Mouse (Mus musculus) myocyte (in vitro differentiated cells): ENCODE data around the gene Ntrk3. TPM values are rescaled to one million over a fixed set of nuclear protein-coding genes. Genes with fewer than 3 reads are reported as not detected.

Experiments
- H3K27me3 ChIP-seq: one replicate; pipeline ENCODE4 v1.6.1; 2011; ENCODE audit not compliant: control insufficient read depth, insufficient read depth, insufficient read length
- H3K36me3 ChIP-seq: one replicate; pipeline ENCODE4 v1.6.1; 2011; ENCODE audit not compliant: control insufficient read depth, insufficient read depth
- H3K4me2 ChIP-seq: one replicate; pipeline ENCODE4 v1.6.1; 2011; ENCODE audit warnings: low read depth, control low read depth
- H3K4me3 ChIP-seq: one replicate; pipeline ENCODE4 v1.5.1; 2011; ENCODE audit warnings: mild to moderate bottlenecking, control low read depth, moderate library complexity
- H3K79me2 ChIP-seq: one replicate; pipeline ENCODE4 v1.6.1; 2011; ENCODE audit not compliant: control insufficient read depth, insufficient read depth
- H3ac ChIP-seq: one replicate; pipeline ENCODE4 v1.6.1; 2011; ENCODE audit not compliant: control insufficient read depth, insufficient read length
- CEBPB ChIP-seq: IDR thresholded peaks from 2 replicates; pipeline ENCODE4 v1.6.1; 2011; ENCODE audit warnings: mild to moderate bottlenecking, moderate library complexity; ENCODE audit not compliant: poor library complexity, insufficient read depth, severe bottlenecking
- E2F4 ChIP-seq: IDR thresholded peaks from one replicate; pipeline ENCODE4 v1.6.1; 2011; ENCODE audit warnings: mild to moderate bottlenecking, control low read depth, moderate library complexity; ENCODE audit not compliant: insufficient read depth
- MAX ChIP-seq: IDR thresholded peaks from one replicate; pipeline ENCODE4 v1.6.1; 2011; ENCODE audit warnings: low read depth, mild to moderate bottlenecking, control low read depth
- MYOD1 ChIP-seq, 3 experiments: IDR thresholded peaks; one replicate each; pipeline ENCODE4 v1.6.1; 2011; ENCODE audit warnings: control low read depth in 2 of 3, low read depth in 2 of 3, mild to moderate bottlenecking in 2 of 3, moderate library complexity in 1 of 3; ENCODE audit not compliant: insufficient read length in 2 of 3, control insufficient read depth in 1 of 3
- MYOG ChIP-seq, 3 experiments: IDR thresholded peaks; one replicate each; pipeline ENCODE4 v1.6.1; 2011; ENCODE audit warnings: control low read depth in 2 of 3, low read depth in 2 of 3, mild to moderate bottlenecking in 2 of 3; ENCODE audit not compliant: insufficient read length in 2 of 3, control insufficient read depth in 1 of 3, insufficient read depth in 1 of 3
- POLR2A ChIP-seq: IDR thresholded peaks from one replicate; pipeline ENCODE4 v1.6.1; 2011; ENCODE audit warnings: low read depth, mild to moderate bottlenecking, control low read depth, moderate library complexity; ENCODE audit not compliant: insufficient read length
- POLR2AphosphoS2 ChIP-seq: IDR thresholded peaks from one replicate; pipeline ENCODE4 v1.6.1; 2011; ENCODE audit warnings: low read depth, control low read depth; ENCODE audit not compliant: insufficient read length
- REST ChIP-seq: IDR thresholded peaks from one replicate; pipeline ENCODE4 v1.6.1; 2011; ENCODE audit warnings: mild to moderate bottlenecking, control low read depth, moderate library complexity; ENCODE audit not compliant: insufficient read depth, insufficient read length
- SRF ChIP-seq: IDR thresholded peaks from one replicate; pipeline ENCODE4 v1.6.1; 2011; ENCODE audit warnings: low read depth; ENCODE audit not compliant: control insufficient read depth, insufficient read length
- TCF12 ChIP-seq: IDR thresholded peaks from one replicate; pipeline ENCODE4 v1.6.1; 2011; ENCODE audit warnings: mild to moderate bottlenecking, control low read depth; ENCODE audit not compliant: poor library complexity, insufficient read depth, severe bottlenecking
- TCF3 ChIP-seq: IDR thresholded peaks from one replicate; pipeline ENCODE4 v1.6.1; 2011; ENCODE audit warnings: low read depth, control low read depth; ENCODE audit not compliant: insufficient read length
- USF1 ChIP-seq: IDR thresholded peaks from one replicate; pipeline ENCODE4 v1.6.1; 2011; ENCODE audit warnings: low read depth, mild to moderate bottlenecking, control low read depth, moderate library complexity
- polyA plus RNA-seq: library from polyadenylated mRNA; unstranded; fragments of >200 nt; fragmentation: generic; extraction: Trizol; gene quantifications from one replicate; pipeline ENCODE4 v1.2.1, GENCODE M21; 2012; ENCODE audit warnings: missing spikeins

Ntrk3 gene
- polyA plus RNA-seq, 1 experiment: 0.17 TPM

DNA sequence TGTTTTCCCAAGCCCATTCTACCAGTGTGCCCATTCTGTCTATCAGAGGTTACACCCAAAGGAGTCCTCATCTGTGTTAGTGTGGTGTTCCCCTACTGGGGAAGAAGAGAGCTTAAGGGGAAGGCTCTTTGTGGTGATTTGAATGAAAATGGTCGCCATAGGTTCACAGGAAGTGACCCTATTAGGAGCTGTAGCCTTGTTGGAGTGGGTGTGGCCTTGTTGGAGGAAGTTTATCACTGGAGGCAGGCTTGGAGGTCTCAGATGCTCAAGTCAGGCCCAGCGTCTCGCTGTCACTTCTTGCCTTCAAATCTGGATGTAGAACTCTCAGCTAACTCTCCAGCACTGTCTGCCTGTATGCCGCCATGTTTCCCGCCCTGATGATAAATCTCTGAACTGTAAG is 33.1 kb upstream of the Ntrk3 start:
- peaks cover 10% of the 10 kb centered on the region for H3K36me3 ChIP-seq
- no peak for TF ChIP-seq MAX
- no peak for TF ChIP-seq USF1
- no peak for TF ChIP-seq MYOG (IDR thresholded peaks at IDR 0.05; ENCODE audit: control insufficient read depth in 1 of 3, insufficient read depth in 1 of 3, insufficient read length in 2 of 3, low read depth in 2 of 3)
- TF ChIP-seq SRF: no peak
- TF ChIP-seq TCF3: no peak
- no peak for TF ChIP-seq CEBPB
- no peak for TF ChIP-seq POLR2A
- no peak for TF ChIP-seq REST
- no peak for TF ChIP-seq MYOD1 (IDR thresholded peaks at IDR 0.05; ENCODE audit: control insufficient read depth in 1 of 3, insufficient read length in 2 of 3, low read depth in 2 of 3)
- no peak for TF ChIP-seq TCF12
- TF ChIP-seq E2F4: no peak
- TF ChIP-seq POLR2AphosphoS2: no peak
- no peak overlapping the region for H3K4me3 ChIP-seq
- H3K79me2 ChIP-seq: no peaks in the 10 kb centered on the region
- H3K27me3 ChIP-seq: no peaks in the 10 kb centered on the region
- H3ac ChIP-seq: no peak overlapping the region
- no peak overlapping the region for H3K4me2 ChIP-seq

DNA sequence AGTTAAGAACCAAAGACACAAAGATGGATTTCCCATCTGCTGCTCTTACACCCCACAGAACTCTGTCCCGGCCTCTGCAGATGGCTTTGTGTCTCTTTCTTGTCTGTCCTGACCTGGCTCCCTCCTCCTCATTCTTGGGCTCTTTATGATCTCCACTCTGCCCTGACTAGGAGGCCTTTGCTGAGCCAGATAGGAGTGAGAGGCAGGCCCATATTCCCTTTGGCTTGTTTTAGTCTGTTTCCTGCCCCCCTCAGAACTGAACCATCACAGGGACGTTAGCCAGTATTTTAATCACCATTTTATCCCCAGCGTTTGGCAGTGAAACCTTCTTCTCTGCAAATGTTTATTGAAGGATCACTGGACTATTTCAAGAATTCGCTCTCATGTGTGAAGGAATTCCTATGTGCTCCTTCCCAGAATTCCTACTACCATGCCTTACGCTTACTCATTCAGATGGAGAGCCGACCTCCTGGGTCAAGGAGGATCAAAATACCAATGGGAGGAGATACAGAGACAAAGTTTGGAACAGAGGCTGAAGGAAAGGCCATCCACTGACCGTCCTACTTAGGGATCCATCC is 31.4 kb upstream of the Ntrk3 start:
- Histone ChIP-seq H3K4me2 (no peak overlapping the region), H3K36me3 (no peaks in the 10 kb centered on the region), H3K4me3 (no peak overlapping the region), H3K79me2 (no peaks in the 10 kb centered on the region), H3ac (no peak overlapping the region), H3K27me3 (no peaks in the 10 kb centered on the region)
- no peak for TF ChIP-seq TCF12
- TF ChIP-seq TCF3: no peak
- no peak for TF ChIP-seq REST
- no peak for TF ChIP-seq SRF
- TF ChIP-seq E2F4: no peak
- TF ChIP-seq MAX: no peak
- no peak for TF ChIP-seq POLR2A
- no peak for TF ChIP-seq MYOD1 (IDR thresholded peaks at IDR 0.05; ENCODE audit: control insufficient read depth in 1 of 3, insufficient read length in 2 of 3, low read depth in 2 of 3)
- TF ChIP-seq CEBPB: no peak
- TF ChIP-seq POLR2AphosphoS2: no peak
- no peak for TF ChIP-seq MYOG (IDR thresholded peaks at IDR 0.05; ENCODE audit: control insufficient read depth in 1 of 3, insufficient read depth in 1 of 3, insufficient read length in 2 of 3, low read depth in 2 of 3)
- no peak for TF ChIP-seq USF1

GRCm38 (mm10) chr7:78767929-78768531 is 30.2 kb upstream of the Ntrk3 start:
- no peak overlapping the region for H3ac ChIP-seq
- H3K27me3 ChIP-seq: no peaks in the 10 kb centered on the region
- TF ChIP-seq REST: no peak
- TF ChIP-seq TCF12: no peak
- TF ChIP-seq E2F4: no peak
- TF ChIP-seq TCF3: no peak
- TF ChIP-seq SRF: no peak
- TF ChIP-seq MAX: no peak
- TF ChIP-seq CEBPB: no peak
- no peak for TF ChIP-seq POLR2A
- no peak for TF ChIP-seq USF1
- no peak for TF ChIP-seq POLR2AphosphoS2
- no peak for TF ChIP-seq MYOD1 (IDR thresholded peaks at IDR 0.05; ENCODE audit: control insufficient read depth in 1 of 3, insufficient read length in 2 of 3, low read depth in 2 of 3)
- no peak overlapping the region for H3K4me3 ChIP-seq
- H3K36me3 ChIP-seq: no peaks in the 10 kb centered on the region
- no peak overlapping the region for H3K4me2 ChIP-seq
- no peaks in the 10 kb centered on the region for H3K79me2 ChIP-seq

DNA sequence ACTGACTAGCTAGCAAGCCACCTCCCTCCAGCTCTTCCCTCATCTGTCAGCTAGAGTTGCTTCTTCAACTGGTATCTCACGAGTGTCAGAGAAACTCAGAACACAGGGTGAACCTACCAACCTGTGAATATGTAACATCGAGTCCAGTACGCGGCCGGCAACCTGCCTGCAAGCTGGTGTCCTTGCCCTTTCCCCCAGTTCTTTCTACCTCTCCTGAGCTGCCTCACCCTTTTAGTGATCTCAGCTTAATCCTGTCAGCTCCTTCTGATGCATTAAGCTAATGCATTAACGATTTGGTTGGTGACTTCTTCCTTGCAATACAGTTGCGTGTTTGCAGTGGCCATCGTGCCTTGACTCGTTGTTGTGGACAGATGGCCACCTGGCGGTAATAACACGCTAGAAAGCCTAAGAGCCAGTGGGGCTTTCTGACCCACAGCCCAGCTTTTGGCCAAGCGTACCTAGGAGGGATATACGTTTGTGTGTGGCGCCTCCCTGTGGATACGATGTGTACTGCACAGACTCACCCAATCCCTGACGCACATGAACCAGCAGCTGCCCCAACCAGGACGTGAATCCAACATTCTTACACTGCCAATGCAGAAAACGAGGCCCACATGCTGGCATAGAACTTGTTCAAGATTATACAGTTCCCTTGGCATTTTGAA is 28.3 kb upstream of the Ntrk3 start:
- no peak overlapping the region for H3K4me2 ChIP-seq
- TF ChIP-seq POLR2A: no peak
- TF ChIP-seq TCF3: no peak
- no peak for TF ChIP-seq TCF12
- no peak for TF ChIP-seq USF1
- no peak for TF ChIP-seq POLR2AphosphoS2
- no peak for TF ChIP-seq CEBPB
- no peak for TF ChIP-seq MYOG (IDR thresholded peaks at IDR 0.05; ENCODE audit: control insufficient read depth in 1 of 3, insufficient read depth in 1 of 3, insufficient read length in 2 of 3, low read depth in 2 of 3)
- no peak for TF ChIP-seq MYOD1 (IDR thresholded peaks at IDR 0.05; ENCODE audit: control insufficient read depth in 1 of 3, insufficient read length in 2 of 3, low read depth in 2 of 3)
- no peak for TF ChIP-seq REST
- no peak for TF ChIP-seq MAX
- no peak for TF ChIP-seq E2F4
- TF ChIP-seq SRF: no peak
- no peaks in the 10 kb centered on the region for H3K36me3 ChIP-seq
- no peak overlapping the region for H3ac ChIP-seq
- no peaks in the 10 kb centered on the region for H3K27me3 ChIP-seq
- no peak overlapping the region for H3K4me3 ChIP-seq
- H3K79me2 ChIP-seq: no peaks in the 10 kb centered on the region
